Comparison of ENCODE assay signal across 8 mouse cellular contexts in genomic region chr7:27592934-27593645, GRCm38 (mm10). TPM values are rescaled to one million over a fixed set of nuclear protein-coding genes. Genes with fewer than 3 reads are reported as not detected.
A peak's percentile ranks its signal among the peaks of the same experiment; 100 is the strongest.
DNase-seq lines count a peak whose midpoint lies in the region; ATAC-seq and TF ChIP-seq lines count a peak whose summit lies in the region.

No protein-coding gene starts in this region.

- peaks cover 5% of the 10 kb centered on the region for H3K4me1 ChIP-seq in bone marrow, adult 2 months (ENCODE audit: control insufficient read depth, insufficient read depth, low read length)
- peaks cover 28 to 51% of the 10 kb centered on the region in 2 experiments for H3K4me1 ChIP-seq in heart, embryonic 14.5 days (ENCODE audit: control insufficient read depth in 2 of 2, insufficient read depth in 2 of 2, low read length in 2 of 2)
- peaks cover 25% of the 10 kb centered on the region for H3K4me1 ChIP-seq in midbrain, embryonic 12.5 days

- H3K27me3 ChIP-seq in heart, embryonic 14.5 days (ENCODE audit: control insufficient read depth, insufficient read depth, low read length): no peaks in the 10 kb centered on the region
- H3K27me3 ChIP-seq in midbrain, embryonic 12.5 days: no peaks in the 10 kb centered on the region

- no peak for TF ChIP-seq CTCF in bone marrow, adult 2 months (IDR thresholded peaks at IDR 0.05; ENCODE audit: control insufficient read depth, insufficient read depth, low read length)

- peak overlapping the region; percentile 97 for H3K27ac ChIP-seq in bone marrow, adult 2 months (ENCODE audit: control insufficient read depth, insufficient read depth, low read depth, low read length, poor library complexity)
- H3K27ac ChIP-seq in heart, embryonic 14.5 days (replicated peaks in 1 of 2; ENCODE audit: control insufficient read depth in 1 of 2, insufficient read depth in 1 of 2, low read depth in 2 of 2, low read length in 2 of 2): peak overlapping the region; percentile 97 to 98
- H3K27ac ChIP-seq in midbrain, embryonic 12.5 days (replicated peaks): peak overlapping the region; percentile 99; the same call in 1 of the 2 replicates

- TF ChIP-seq POLR2A in bone marrow, adult 2 months (IDR thresholded peaks at IDR 0.05; ENCODE audit: borderline replicate concordance, control insufficient read depth, low read depth, low read length): no peak

- H3K9ac ChIP-seq in heart, embryonic 14.5 days (ENCODE audit: low read length): peak overlapping the region; percentile 94
- peak overlapping the region; percentile 86 for H3K9ac ChIP-seq in midbrain, embryonic 12.5 days (replicated peaks)

- 64% methylated on average over 12 of the region's 12 CpGs for WGBS in bone marrow, adult 2 months
- 41% methylated on average over 12 of the region's 12 CpGs for WGBS in heart, embryonic 14.5 days
- WGBS in midbrain, embryonic 12.5 days: 77% methylated on average over 12 of the region's 12 CpGs

- no peak for ATAC-seq in CD4-positive, CD25-positive, alpha-beta regulatory T cell, adult 4 months
- no peak for ATAC-seq in heart, embryonic 14.5 days (ENCODE audit: insufficient number of reproducible peaks, insufficient read depth, low FRiP score, low read depth)
- ATAC-seq in midbrain, embryonic 12.5 days (ENCODE audit: low FRiP score, low read depth): no peak

- peak; percentile 23 for DNase-seq in CD4-positive, CD25-positive, alpha-beta regulatory T cell, adult 2 months (ENCODE audit: low read depth, low spot score)
- DNase-seq in kidney, postnatal 25 days: peak; percentile 58 to 77
- no peak for DNase-seq in gastrocnemius, adult 18-20 months (ENCODE audit: low spot score)
- no peak for DNase-seq in frontal cortex, postnatal 10 days (ENCODE audit: low spot score in 2 of 2)

- H3K9me3 ChIP-seq in heart, embryonic 14.5 days (ENCODE audit: control insufficient read depth, low read length): no peaks in the 10 kb centered on the region
- H3K9me3 ChIP-seq in midbrain, embryonic 12.5 days: no peaks in the 10 kb centered on the region

- H3K36me3 ChIP-seq in heart, embryonic 14.5 days (ENCODE audit: control insufficient read depth, insufficient read depth, low read length): peaks cover 12% of the 10 kb centered on the region; the same call in 1 of the 2 replicates
- 0 out of 2 replicates have a peak, but pooled peaks cover 8% of the 10 kb centered on the region for H3K36me3 ChIP-seq in midbrain, embryonic 12.5 days

- H3K4me3 ChIP-seq in bone marrow, adult 2 months (replicated peaks; ENCODE audit: control insufficient read depth, low read depth, low read length): peak overlapping the region; percentile 31
- peak overlapping the region; percentile 83 to 90 for H3K4me3 ChIP-seq in heart, embryonic 14.5 days (ENCODE audit: control insufficient read depth in 1 of 2, insufficient read depth in 1 of 2, low read depth in 1 of 2, low read length in 2 of 2)
- H3K4me3 ChIP-seq in midbrain, embryonic 12.5 days: peak overlapping the region; percentile 74

- peak overlapping the region; percentile 77 for H3K4me2 ChIP-seq in heart, embryonic 14.5 days (ENCODE audit: low read length)
- H3K4me2 ChIP-seq in midbrain, embryonic 12.5 days (replicated peaks): peak overlapping the region; percentile 71

RNA-seq across cellular contexts. Expression of gene Akt2, which starts 1.7 kb away (rescaled TPM):
- polyA plus RNA-seq in CD4-positive, CD25-positive, alpha-beta regulatory T cell, adult 4 months (2017; shearing (Covaris generic)): 10 to 100 TPM; 39.2 to 57.3 TPM
- polyA plus RNA-seq in bone marrow, adult 2 months (2011; ENCODE audit: insufficient read depth, insufficient read length, low replicate concordance, missing spikeins): 44.5 and 71.2 TPM in 2 replicates
- 66.5 and 76.0 TPM in 2 replicates for polyA plus RNA-seq in heart, embryonic 14.5 days (2014; fragmentation: Nextera tagmentation; extraction: Ambion mirVana)
- 79.6 and 90.9 TPM in 2 replicates for polyA plus RNA-seq in midbrain, embryonic 12.5 days (2016; fragmentation: Nextera tagmentation; extraction: Ambion mirVana)
- 100 to 1,000 TPM; 171 to 178 TPM for total RNA-seq in gastrocnemius, adult 18-20 months (2021)

RNA-seq across cellular contexts. Expression of gene 2310022A10Rik, which starts 40.1 kb away (rescaled TPM):
- polyA plus RNA-seq in CD4-positive, CD25-positive, alpha-beta regulatory T cell, adult 4 months (2017; shearing (Covaris generic)): 10 to 100 TPM; 15.0 to 25.3 TPM
- 8.1 and 19.0 TPM in 2 replicates for polyA plus RNA-seq in bone marrow, adult 2 months (2011; ENCODE audit: insufficient read depth, insufficient read length, low replicate concordance, missing spikeins)
- polyA plus RNA-seq in heart, embryonic 14.5 days (2014; fragmentation: Nextera tagmentation; extraction: Ambion mirVana): 31.0 TPM in 2 replicates
- polyA plus RNA-seq in midbrain, embryonic 12.5 days (2016; fragmentation: Nextera tagmentation; extraction: Ambion mirVana): 37.2 and 37.4 TPM in 2 replicates
- total RNA-seq in gastrocnemius, adult 18-20 months (2021): 100 to 1,000 TPM; 103 to 116 TPM

RNA-seq across cellular contexts. Expression of gene Pld3, which starts 40.1 kb away (rescaled TPM):
- 100 to 1,000 TPM; 191 to 306 TPM for polyA plus RNA-seq in CD4-positive, CD25-positive, alpha-beta regulatory T cell, adult 4 months (2017; shearing (Covaris generic))
- 27.9 and 52.2 TPM in 2 replicates for polyA plus RNA-seq in bone marrow, adult 2 months (2011; ENCODE audit: insufficient read depth, insufficient read length, low replicate concordance, missing spikeins)
- 54.5 and 61.7 TPM in 2 replicates for polyA plus RNA-seq in heart, embryonic 14.5 days (2014; fragmentation: Nextera tagmentation; extraction: Ambion mirVana)
- polyA plus RNA-seq in midbrain, embryonic 12.5 days (2016; fragmentation: Nextera tagmentation; extraction: Ambion mirVana): 69.9 and 71.6 TPM in 2 replicates
- 10 to 100 TPM; 15.1 to 16.1 TPM for total RNA-seq in gastrocnemius, adult 18-20 months (2021)

Comparison
In these comparisons a context has a peak if more than half of its experiments do, and no peak if none do; other contexts are left out.
1. DNase-seq: peak in CD4-positive, CD25-positive, alpha-beta regulatory T cell, adult 2 months (single experiment) and kidney, postnatal 25 days (2 of 2); none in gastrocnemius, adult 18-20 months (single experiment) and frontal cortex, postnatal 10 days (0 of 2).
2. H3K4me3 ChIP-seq: peak in every context shown above with its lines; median percentile 86 in heart, embryonic 14.5 days; 74 in midbrain, embryonic 12.5 days; 31 in bone marrow, adult 2 months.
3. Peak in every context shown above with its lines, with median percentiles within 50 percentile points of each other: H3K27ac ChIP-seq.